Mouse (Mus musculus) midbrain, embryonic 16.5 days (tissue): Measurements from ENCODE around the gene Cdh12. TPM values are rescaled to one million over a fixed set of nuclear protein-coding genes. Genes with fewer than 3 reads are reported as not detected.
"Not testable (repeated sequence)": the region's sequence is repeated elsewhere in the genome, so short reads cannot be mapped to it uniquely, and the experiment has no call there.

ENCODE experiments used
- ATAC-seq: fragments of 200-750 bp; cut with Nextera tagmentation; 2 replicates; pipeline ENCODE4 v1.8.0; 2017; ENCODE audit warnings: moderate TSS enrichment
- H3K27ac ChIP-seq: fragments of 300-500 bp; sonication (generic); 2 replicates; pipeline ENCODE4 v1.5.1; 2014; ENCODE audit warnings: mild to moderate bottlenecking, low read length, mixed read lengths
- H3K27me3 ChIP-seq: fragments of 300-500 bp; sonication (generic); 2 replicates; pipeline ENCODE4 v1.6.1; 2014; ENCODE audit warnings: low read depth, low read length, mixed read lengths; ENCODE audit not compliant: control insufficient read depth, insufficient read depth
- H3K36me3 ChIP-seq: fragments of 300-500 bp; sonication (generic); 2 replicates; pipeline ENCODE4 v1.6.1; 2014; ENCODE audit warnings: mild to moderate bottlenecking, low read length, moderate library complexity, mixed read lengths; ENCODE audit not compliant: control insufficient read depth, insufficient read depth
- H3K4me1 ChIP-seq: fragments of 300-500 bp; sonication (generic); 2 replicates; pipeline ENCODE4 v1.6.1; 2014; ENCODE audit warnings: mild to moderate bottlenecking, low read length, mixed read lengths; ENCODE audit not compliant: control insufficient read depth, insufficient read depth
- H3K4me2 ChIP-seq: fragments of 300-500 bp; sonication (generic); 2 replicates; pipeline ENCODE4 v1.6.1; 2014; ENCODE audit warnings: mild to moderate bottlenecking, low read length, mixed read lengths
- H3K4me3 ChIP-seq: fragments of 300-500 bp; sonication (generic); 2 replicates; pipeline ENCODE4 v1.5.1; 2014; ENCODE audit warnings: low read depth, mild to moderate bottlenecking, low read length, moderate library complexity, mixed read lengths
- H3K9ac ChIP-seq: fragments of 300-500 bp; sonication (generic); 2 replicates; pipeline ENCODE4 v1.6.1; 2014; ENCODE audit warnings: low read depth, low read length, mixed read lengths
- H3K9me3 ChIP-seq: fragments of 300-500 bp; sonication (generic); replicated peaks from 2 replicates; pipeline ENCODE4 v1.6.1; 2014; ENCODE audit warnings: mild to moderate bottlenecking, low read length, mixed read lengths; ENCODE audit not compliant: control insufficient read depth, poor library complexity, severe bottlenecking
- whole genome bisulfite sequencing: fragments of 180-500 bp; shearing (Covaris S2); extraction: QIAGEN DNeasy Blood & Tissue Kit; methylation state at CpG from one replicate; pipeline ENCODE4 v1.1.7; 2014; 5-methylcytosine and 5-hydroxymethylcytosine counted together
- polyA plus RNA-seq: library from polyadenylated mRNA; unstranded; fragments of >200 nt; fragmentation: Nextera tagmentation; extraction: Ambion mirVana; gene quantifications from 2 replicates; pipeline ENCODE4 v1.2.1, GENCODE M21; 2015

Cdh12 gene
- polyA plus RNA-seq, 1 experiment from 2014 or later = 11.6 TPM

DNA sequence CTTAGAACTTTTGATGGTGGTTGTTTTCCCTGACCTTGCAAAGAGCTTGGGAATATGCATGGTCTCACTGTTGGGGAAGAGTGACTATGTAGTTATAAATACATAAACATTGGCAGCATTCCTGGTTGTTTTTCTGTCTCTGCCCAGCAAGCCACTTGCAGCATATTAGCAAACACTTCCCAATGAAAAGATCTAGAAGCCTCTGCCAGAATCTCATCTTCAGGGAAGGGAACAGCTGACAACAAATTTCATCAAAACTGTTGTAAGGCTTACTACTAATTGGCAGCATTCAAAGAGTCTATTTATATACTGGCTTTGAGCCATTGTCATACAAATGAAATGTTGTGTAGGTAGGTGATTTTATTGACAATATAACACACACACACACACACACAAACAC is 218.3 kb downstream of the Cdh12 start:
- Histone ChIP-seq H3K27me3 (no peaks in the 10 kb centered on the region), H3K4me1 (no peaks in the 10 kb centered on the region), H3K4me3 (no peak overlapping the region), H3K36me3 (no peaks in the 10 kb centered on the region), H3K4me2 (no peak overlapping the region), H3K9ac (no peak overlapping the region), H3K27ac (no peak overlapping the region), H3K9me3 (no peaks in the 10 kb centered on the region)
- ATAC-seq = no peak

GRCm38 (mm10) chr15:20667989-20668388 is 218.9 kb downstream of the Cdh12 start:
- no peak overlapping the region for H3K4me2 ChIP-seq
- WGBS = 58% methylated on average over 1 of the region's 1 CpGs
- H3K4me1 ChIP-seq = no peaks in the 10 kb centered on the region
- no peak overlapping the region for H3K27ac ChIP-seq
- H3K9me3 ChIP-seq = no peaks in the 10 kb centered on the region
- no peaks in the 10 kb centered on the region for H3K36me3 ChIP-seq
- ATAC-seq = no peak
- no peak overlapping the region for H3K4me3 ChIP-seq
- H3K27me3 ChIP-seq = no peaks in the 10 kb centered on the region
- no peak overlapping the region for H3K9ac ChIP-seq

DNA sequence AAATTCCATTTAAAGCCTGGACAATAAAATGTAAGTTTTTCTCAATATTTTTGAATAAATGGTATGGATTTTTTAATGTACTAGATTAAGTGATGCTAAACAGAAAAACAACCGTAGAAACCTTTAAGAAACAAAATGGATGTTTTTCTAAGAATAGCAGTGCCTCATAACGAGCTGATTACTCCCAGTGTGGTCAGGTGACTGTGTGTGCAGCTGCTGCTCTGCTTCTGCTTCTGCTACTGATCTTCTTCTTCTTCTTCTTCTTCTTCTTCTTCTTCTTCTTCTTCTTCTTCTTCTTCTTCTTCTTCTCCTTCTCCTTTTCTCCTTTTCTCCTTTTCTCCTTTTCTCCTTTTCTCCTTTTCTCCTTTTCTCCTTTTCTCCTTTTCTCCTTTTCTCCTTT is 220.4 kb downstream of the Cdh12 start:
- H3K9me3 ChIP-seq, H3K4me2 ChIP-seq, H3K4me3 ChIP-seq, H3K9ac ChIP-seq, H3K27me3 ChIP-seq, H3K27ac ChIP-seq, H3K36me3 ChIP-seq, H3K4me1 ChIP-seq, ATAC-seq: not testable (repeated sequence)
- 79% methylated on average over 2 of the region's 2 CpGs for WGBS

- Histone ChIP-seq H3K27me3 (no peaks in the 10 kb centered on the region), H3K27ac (no peak overlapping the region), H3K4me2 (no peak overlapping the region), H3K4me1 (no peaks in the 10 kb centered on the region), H3K4me3 (no peak overlapping the region), H3K9me3 (no peaks in the 10 kb centered on the region), H3K9ac (no peak overlapping the region), H3K36me3 (no peaks in the 10 kb centered on the region)
- peak; percentile 64 for ATAC-seq
- 50% methylated on average over 2 of the region's 2 CpGs for WGBS
Observed at GRCm38 (mm10) chr15:20682719-20683118, 233.7 kb downstream of the Cdh12 start.

DNA sequence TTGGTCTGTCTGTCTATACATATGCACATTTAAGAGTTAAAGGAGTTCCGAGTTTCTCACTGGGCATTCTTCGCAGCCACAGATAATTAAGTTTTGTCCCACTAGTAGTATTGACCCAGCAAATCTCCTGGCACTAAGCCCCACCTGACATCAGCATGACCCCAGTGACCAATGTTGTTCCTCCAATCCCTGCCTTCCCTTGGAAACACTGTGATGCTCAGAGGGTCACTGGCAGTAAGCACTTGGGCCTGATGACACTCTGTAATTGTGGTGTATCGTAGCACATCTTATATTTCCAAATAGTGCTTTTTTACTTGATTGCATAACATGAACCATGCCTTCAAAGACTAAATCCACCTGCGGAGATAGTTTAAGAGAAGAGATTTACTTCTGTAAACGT is 235.1 kb downstream of the Cdh12 start:
- H3K36me3 ChIP-seq = no peaks in the 10 kb centered on the region
- H3K27me3 ChIP-seq = no peaks in the 10 kb centered on the region
- no peaks in the 10 kb centered on the region for H3K4me1 ChIP-seq
- H3K27ac ChIP-seq = no peak overlapping the region
- no peak overlapping the region for H3K9ac ChIP-seq
- H3K4me2 ChIP-seq = no peak overlapping the region
- no peak for ATAC-seq
- no peaks in the 10 kb centered on the region for H3K9me3 ChIP-seq
- 66% methylated on average over 5 of the region's 5 CpGs for WGBS
- no peak overlapping the region for H3K4me3 ChIP-seq

DNA sequence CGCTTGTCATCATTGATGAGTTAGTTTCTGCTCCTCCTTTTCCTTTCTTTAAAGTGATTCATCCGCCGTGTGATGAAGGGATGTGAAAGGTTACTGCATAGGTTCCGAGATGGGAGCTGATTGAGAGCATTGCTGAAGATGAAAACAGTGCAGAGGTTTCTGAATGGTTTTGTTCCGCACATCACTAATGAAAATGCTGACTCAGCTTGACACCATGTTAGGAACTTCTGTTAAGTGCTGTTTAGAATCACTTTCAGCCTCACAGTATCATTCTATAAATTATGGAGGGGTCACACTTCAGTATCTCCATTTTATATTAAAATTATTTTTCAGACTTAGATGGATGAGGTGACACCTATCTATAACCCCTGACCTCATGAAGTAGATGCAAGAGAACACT is 247.2 kb downstream of the Cdh12 start:
- no peaks in the 10 kb centered on the region for H3K4me1 ChIP-seq
- WGBS = 72% methylated on average over 5 of the region's 5 CpGs
- H3K4me3 ChIP-seq = no peak overlapping the region
- no peak for ATAC-seq
- no peaks in the 10 kb centered on the region for H3K27me3 ChIP-seq
- no peaks in the 10 kb centered on the region for H3K9me3 ChIP-seq
- H3K36me3 ChIP-seq = no peaks in the 10 kb centered on the region
- no peak overlapping the region for H3K9ac ChIP-seq
- no peak overlapping the region for H3K27ac ChIP-seq
- no peak overlapping the region for H3K4me2 ChIP-seq

DNA sequence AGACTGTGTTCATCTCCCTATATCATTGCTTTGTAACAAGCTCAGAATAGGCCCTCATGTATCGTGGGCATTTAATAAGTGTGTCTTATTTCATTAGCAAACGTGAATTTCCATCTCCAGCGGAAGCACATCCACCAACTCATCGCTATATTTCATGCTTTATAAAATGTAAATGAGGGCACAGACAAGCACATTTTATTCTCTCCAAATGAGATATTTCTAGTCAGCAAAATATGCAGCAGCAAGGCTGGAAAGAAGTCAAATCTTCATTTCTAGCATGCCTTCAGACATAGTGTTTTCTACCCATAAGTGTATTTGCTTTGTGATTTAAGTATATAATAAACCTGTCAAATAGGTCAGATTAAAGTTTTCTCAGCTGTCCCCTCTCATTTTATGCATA is 262.8 kb downstream of the Cdh12 start:
- 83% methylated on average over 4 of the region's 4 CpGs for WGBS
- Histone ChIP-seq H3K27me3 (no peaks in the 10 kb centered on the region), H3K27ac (no peak overlapping the region), H3K4me2 (no peak overlapping the region), H3K4me1 (no peaks in the 10 kb centered on the region), H3K36me3 (no peaks in the 10 kb centered on the region), H3K9ac (no peak overlapping the region), H3K4me3 (no peak overlapping the region), H3K9me3 (no peaks in the 10 kb centered on the region)
- no peak for ATAC-seq

GRCm38 (mm10) chr15:20772289-20772688 is 323.2 kb downstream of the Cdh12 start:
- Histone ChIP-seq H3K4me1 (no peaks in the 10 kb centered on the region), H3K36me3 (no peaks in the 10 kb centered on the region), H3K9ac (no peak overlapping the region), H3K27me3 (no peaks in the 10 kb centered on the region), H3K4me2 (no peak overlapping the region), H3K9me3 (no peaks in the 10 kb centered on the region), H3K27ac (no peak overlapping the region), H3K4me3 (no peak overlapping the region)
- ATAC-seq = no peak

DNA sequence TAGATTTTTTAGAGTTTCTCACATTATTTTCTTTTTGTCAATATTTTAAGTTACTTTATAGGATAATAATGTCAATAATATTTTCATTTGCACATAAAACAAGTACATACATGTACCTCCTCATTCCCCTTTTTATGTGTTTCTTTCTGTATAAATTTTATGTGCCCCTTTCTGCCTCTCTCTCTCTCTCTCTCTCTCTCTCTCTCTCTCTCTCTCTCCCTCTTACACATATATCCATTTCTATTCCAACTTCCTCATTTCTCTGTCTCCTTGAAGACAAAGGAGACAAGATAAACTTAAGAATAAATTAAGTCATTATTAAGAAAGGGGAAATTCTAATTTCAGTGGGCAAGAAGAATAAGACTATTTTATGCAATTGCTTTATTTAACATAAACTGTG is 324.4 kb downstream of the Cdh12 start:
- no peak for ATAC-seq
- no peaks in the 10 kb centered on the region for H3K9me3 ChIP-seq

GRCm38 (mm10) chr15:20796999-20797398 is 347.9 kb downstream of the Cdh12 start:
- Histone ChIP-seq H3K36me3 (no peaks in the 10 kb centered on the region), H3K27ac (no peak overlapping the region), H3K9me3 (no peaks in the 10 kb centered on the region), H3K4me3 (no peak overlapping the region), H3K4me2 (no peak overlapping the region), H3K9ac (no peak overlapping the region), H3K4me1 (0 out of 2 replicates have a peak, but pooled peaks cover 2% of the 10 kb centered on the region), H3K27me3 (no peaks in the 10 kb centered on the region)
- 19% methylated on average over 4 of the region's 4 CpGs for WGBS
- ATAC-seq = no peak

More for the DNA sequence above, 324.4 kb downstream of the Cdh12 start:
- Histone ChIP-seq H3K4me3 (no peak overlapping the region), H3K4me2 (no peak overlapping the region), H3K4me1 (no peaks in the 10 kb centered on the region), H3K9ac (no peak overlapping the region), H3K36me3 (no peaks in the 10 kb centered on the region), H3K27me3 (no peaks in the 10 kb centered on the region), H3K27ac (no peak overlapping the region)
